8 mouse cellular contexts compared by ENCODE assay signal in genomic region chr2:128126591-128127051, GRCm38 (mm10). TPM values are rescaled to one million over a fixed set of nuclear protein-coding genes. Genes with fewer than 3 reads are reported as not detected.
DNase-seq lines count a peak whose midpoint lies in the region; ATAC-seq and TF ChIP-seq lines count a peak whose summit lies in the region.

No protein-coding gene starts in this region.

- H3K27ac ChIP-seq in kidney, embryonic 14.5 days (ENCODE audit: low read depth, low read length): peak overlapping the region; percentile 92
- peak overlapping the region; percentile 82 for H3K27ac ChIP-seq in embryonic facial prominence, embryonic 13.5 days
- peak overlapping the region; percentile 81 for H3K27ac ChIP-seq in hindbrain, embryonic 15.5 days (replicated peaks)
- peak overlapping the region; percentile 91 for H3K27ac ChIP-seq in lung, embryonic 16.5 days (ENCODE audit: low read length)
- H3K27ac ChIP-seq in stomach, embryonic 15.5 days: peak overlapping the region; percentile 93

- no peak for ATAC-seq in kidney, embryonic 14.5 days (ENCODE audit: low FRiP score, low TSS enrichment)
- ATAC-seq in G1E (ENCODE audit: extremely low read depth, insufficient number of reproducible peaks, low FRiP score, poor library complexity, severe bottlenecking): no peak
- ATAC-seq in embryonic facial prominence, embryonic 13.5 days (ENCODE audit: insufficient number of reproducible peaks, insufficient read depth, low FRiP score, low TSS enrichment, low read depth): no peak
- no peak for ATAC-seq in hindbrain, embryonic 15.5 days (ENCODE audit: low FRiP score, low read depth)
- no peak for ATAC-seq in lung, embryonic 16.5 days (ENCODE audit: low read depth)
- ATAC-seq in stomach, embryonic 15.5 days (ENCODE audit: insufficient read depth, low FRiP score, low read depth): no peak

- TF ChIP-seq CTCF in G1E (IDR thresholded peaks at IDR 0.05; ENCODE audit: low read depth, low read length): no peak

- peak overlapping the region; percentile 89 for H3K9ac ChIP-seq in kidney, embryonic 14.5 days (ENCODE audit: low read depth, low read length)
- peak overlapping the region; percentile 81 for H3K9ac ChIP-seq in embryonic facial prominence, embryonic 13.5 days
- peak overlapping the region; percentile 68 for H3K9ac ChIP-seq in hindbrain, embryonic 15.5 days
- H3K9ac ChIP-seq in lung, embryonic 16.5 days (ENCODE audit: low read length): peak overlapping the region; percentile 75
- peak overlapping the region; percentile 73 for H3K9ac ChIP-seq in stomach, embryonic 15.5 days

- under 1% methylated on average over 35 of the region's 35 CpGs for WGBS in kidney, embryonic 14.5 days
- under 1% methylated on average over 35 of the region's 35 CpGs for WGBS in embryonic facial prominence, embryonic 13.5 days
- under 1% methylated on average over 35 of the region's 35 CpGs for WGBS in hindbrain, embryonic 15.5 days
- WGBS in lung, embryonic 16.5 days: under 1% methylated on average over 35 of the region's 35 CpGs
- whole genome bisulfite sequencing in stomach, embryonic 15.5 days: under 1% methylated on average over 35 of the region's 35 CpGs

- H3K36me3 ChIP-seq in kidney, embryonic 14.5 days (ENCODE audit: control insufficient read depth, insufficient read depth, low read length): peaks cover 23% of the 10 kb centered on the region
- peaks cover 28% of the 10 kb centered on the region for H3K36me3 ChIP-seq in G1E (replicated peaks)
- H3K36me3 ChIP-seq in embryonic facial prominence, embryonic 13.5 days: peaks cover 14% of the 10 kb centered on the region
- H3K36me3 ChIP-seq in hindbrain, embryonic 15.5 days: peaks cover 2% of the 10 kb centered on the region; the same call in 1 of the 2 replicates
- 0 out of 2 replicates have a peak, but pooled peaks cover 2% of the 10 kb centered on the region for H3K36me3 ChIP-seq in lung, embryonic 16.5 days (ENCODE audit: control insufficient read depth, insufficient read depth, low read length)
- H3K36me3 ChIP-seq in stomach, embryonic 15.5 days: peaks cover 3% of the 10 kb centered on the region; the same call in 1 of the 2 replicates

- DNase-seq in kidney, adult 8-10 months: no peak
- DNase-seq in G1E (ENCODE audit: low spot score): peak; percentile 32
- no peak for DNase-seq in layer of hippocampus, postnatal 25 days (ENCODE audit: extremely low spot score in 1 of 2, low spot score in 1 of 2)

- no peaks in the 10 kb centered on the region for H3K9me3 ChIP-seq in kidney, embryonic 14.5 days (ENCODE audit: control insufficient read depth, low read length)
- H3K9me3 ChIP-seq in G1E (replicated peaks): no peaks in the 10 kb centered on the region
- no peaks in the 10 kb centered on the region for H3K9me3 ChIP-seq in embryonic facial prominence, embryonic 13.5 days
- no peaks in the 10 kb centered on the region for H3K9me3 ChIP-seq in hindbrain, embryonic 15.5 days
- H3K9me3 ChIP-seq in lung, embryonic 16.5 days (ENCODE audit: control insufficient read depth, low read length): no peaks in the 10 kb centered on the region
- H3K9me3 ChIP-seq in stomach, embryonic 15.5 days: no peaks in the 10 kb centered on the region

- H3K4me2 ChIP-seq in kidney, embryonic 14.5 days (replicated peaks; ENCODE audit: low read depth, low read length): peak overlapping the region; percentile 96
- H3K4me2 ChIP-seq in embryonic facial prominence, embryonic 13.5 days: peak overlapping the region; percentile 92
- peak overlapping the region; percentile 99 for H3K4me2 ChIP-seq in hindbrain, embryonic 15.5 days
- H3K4me2 ChIP-seq in lung, embryonic 16.5 days (ENCODE audit: low read depth, low read length): peak overlapping the region; percentile 77
- peak overlapping the region; percentile 95 for H3K4me2 ChIP-seq in stomach, embryonic 15.5 days

- peaks cover 38% of the 10 kb centered on the region for H3K4me1 ChIP-seq in kidney, embryonic 14.5 days (ENCODE audit: control insufficient read depth, insufficient read depth, low read length)
- H3K4me1 ChIP-seq in G1E (ENCODE audit: insufficient read depth, low read depth, low read length): peaks cover 51% of the 10 kb centered on the region
- peaks cover 55% of the 10 kb centered on the region for H3K4me1 ChIP-seq in embryonic facial prominence, embryonic 13.5 days
- H3K4me1 ChIP-seq in hindbrain, embryonic 15.5 days (replicated peaks): peaks cover 52% of the 10 kb centered on the region
- peaks cover 34% of the 10 kb centered on the region for H3K4me1 ChIP-seq in lung, embryonic 16.5 days (replicated peaks; ENCODE audit: control insufficient read depth, insufficient read depth, low read length)
- H3K4me1 ChIP-seq in stomach, embryonic 15.5 days: peaks cover 33% of the 10 kb centered on the region

- H3K27me3 ChIP-seq in kidney, embryonic 14.5 days (ENCODE audit: control insufficient read depth, insufficient read depth, low read length): peaks cover 6% of the 10 kb centered on the region; the same call in 1 of the 2 replicates
- H3K27me3 ChIP-seq in G1E (ENCODE audit: insufficient read depth, low read length): peaks cover 29% of the 10 kb centered on the region
- peaks cover 39% of the 10 kb centered on the region for H3K27me3 ChIP-seq in embryonic facial prominence, embryonic 13.5 days
- H3K27me3 ChIP-seq in hindbrain, embryonic 15.5 days: peaks cover 26% of the 10 kb centered on the region
- peaks cover 7% of the 10 kb centered on the region; the same call in 1 of the 2 replicates for H3K27me3 ChIP-seq in lung, embryonic 16.5 days (ENCODE audit: control insufficient read depth, insufficient read depth, low read depth, low read length)
- H3K27me3 ChIP-seq in stomach, embryonic 15.5 days (replicated peaks): peaks cover 11% of the 10 kb centered on the region

- peak overlapping the region; percentile 83 for H3K4me3 ChIP-seq in kidney, embryonic 14.5 days (ENCODE audit: low read length)
- peak overlapping the region; percentile 90 for H3K4me3 ChIP-seq in G1E (ENCODE audit: low read depth, low read length)
- peak overlapping the region; percentile 76 for H3K4me3 ChIP-seq in embryonic facial prominence, embryonic 13.5 days
- H3K4me3 ChIP-seq in hindbrain, embryonic 15.5 days: peak overlapping the region; percentile 83
- peak overlapping the region; percentile 85 for H3K4me3 ChIP-seq in lung, embryonic 16.5 days (ENCODE audit: low read length)
- peak overlapping the region; percentile 70 for H3K4me3 ChIP-seq in stomach, embryonic 15.5 days (replicated peaks)

RNA-seq across cellular contexts. Expression of gene Bcl2l11, which starts 0.8 kb away (rescaled TPM):
- 20.0 and 31.6 TPM in 2 replicates for polyA plus RNA-seq in kidney, embryonic 14.5 days (2014; fragmentation: Nextera tagmentation; extraction: Ambion mirVana)
- total RNA-seq in G1E (2014; fragmentation: Nextera tagmentation): 36.3 and 39.7 TPM in 2 replicates
- 18.4 and 18.8 TPM in 2 replicates for total RNA-seq in G1E (2017)
- 34.5 and 39.6 TPM in 2 replicates for polyA plus RNA-seq in G1E (2012)
- 20.8 and 23.6 TPM in 2 replicates for polyA plus RNA-seq in embryonic facial prominence, embryonic 13.5 days (2015; fragmentation: Nextera tagmentation; extraction: Ambion mirVana)
- polyA plus RNA-seq in hindbrain, embryonic 15.5 days (2015; fragmentation: Nextera tagmentation; extraction: Ambion mirVana): 12.7 and 13.4 TPM in 2 replicates
- polyA plus RNA-seq in lung, embryonic 16.5 days (2015; fragmentation: Nextera tagmentation; extraction: Ambion mirVana): 28.1 and 28.8 TPM in 2 replicates
- polyA plus RNA-seq in stomach, embryonic 15.5 days (2015; fragmentation: Nextera tagmentation; extraction: Ambion mirVana): 17.4 and 19.9 TPM in 2 replicates
- 1 to 10 TPM; 6.2 to 6.7 TPM for total RNA-seq in layer of hippocampus, postnatal 25 days (2021)
